Mouse (Mus musculus) lung, postnatal 10 days (tissue): Measurements from ENCODE around the gene Gm21671.
"Not testable (repeated sequence)": the region's sequence is repeated elsewhere in the genome, so short reads cannot be mapped to it uniquely, and the experiment has no call there.

Source experiments
- DNase-seq: peaks from one replicate; pipeline ENCODE4 v3.0.0; 2021

Gene Gm21671

DNA sequence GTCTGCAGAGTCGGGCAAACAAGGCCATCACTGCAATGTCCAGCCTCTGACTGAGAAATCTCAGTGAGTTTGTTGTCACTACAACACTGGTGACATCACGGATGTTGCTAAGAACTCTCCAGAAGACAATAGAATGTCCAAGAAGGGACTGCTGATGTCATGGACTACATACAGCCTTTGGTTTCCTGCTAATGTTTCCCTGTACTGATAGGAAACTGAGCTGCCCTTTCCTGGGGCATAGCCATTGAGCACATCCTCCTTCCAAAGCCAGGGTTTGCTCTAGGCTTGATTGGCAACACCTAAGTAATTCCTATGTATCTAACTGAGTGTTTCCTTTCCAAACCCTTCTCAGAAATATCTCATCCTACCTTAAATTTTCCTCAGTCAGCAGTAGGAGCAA is at the start of gene Gm21671:
Gm21671 (minus strand) TSS at position 101 of the 400 bp plus-strand sequence.
- not testable (repeated sequence) for DNase-seq

DNA sequence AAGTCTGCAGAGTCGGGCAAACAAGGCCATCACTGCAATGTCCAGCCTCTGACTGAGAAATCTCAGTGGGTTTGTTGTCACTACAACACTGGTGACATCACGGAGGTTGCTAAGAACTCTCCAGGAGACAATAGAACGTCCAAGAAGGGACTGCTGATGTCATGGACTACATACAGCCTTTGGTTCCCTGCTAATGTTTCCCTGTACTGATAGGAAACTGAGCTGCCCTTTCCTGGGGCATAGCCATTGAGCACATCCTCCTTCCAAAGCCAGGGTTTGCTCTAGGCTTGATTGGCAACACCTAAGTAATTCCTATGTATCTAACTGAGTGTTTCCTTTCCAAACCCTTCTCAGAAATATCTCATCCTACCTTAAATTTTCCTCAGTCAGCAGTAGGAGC is 34.3 kb upstream of the Gm21671 start, which contains the start of gene Gm21698:
Gm21698 (minus strand) TSS at position 101 of the 400 bp plus-strand sequence.
- DNase-seq, result not testable (repeated sequence)

DNA sequence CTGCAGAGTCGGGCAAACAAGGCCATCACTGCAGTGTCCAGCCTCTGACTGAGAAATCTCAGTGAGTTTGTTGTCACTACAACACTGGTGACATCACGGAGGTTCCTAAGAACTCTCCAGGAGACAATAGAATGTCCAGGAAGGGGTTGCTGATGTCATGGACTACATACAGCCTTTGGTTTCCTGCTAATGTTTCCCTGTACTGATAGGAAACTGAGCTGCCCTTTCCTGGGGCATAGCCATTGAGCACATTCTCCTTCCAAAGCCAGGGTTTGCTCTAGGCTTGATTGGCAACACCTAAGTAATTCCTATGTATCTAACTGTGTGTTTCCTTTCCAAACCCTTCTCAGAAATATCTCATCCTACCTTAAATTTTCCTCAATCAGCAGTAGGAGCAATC is 18.3 kb upstream of the Gm21671 start, which contains the start of gene Gm21680:
Gm21680 (minus strand) TSS at position 101 of the 400 bp plus-strand sequence.
- DNase-seq, result not testable (repeated sequence)

DNA sequence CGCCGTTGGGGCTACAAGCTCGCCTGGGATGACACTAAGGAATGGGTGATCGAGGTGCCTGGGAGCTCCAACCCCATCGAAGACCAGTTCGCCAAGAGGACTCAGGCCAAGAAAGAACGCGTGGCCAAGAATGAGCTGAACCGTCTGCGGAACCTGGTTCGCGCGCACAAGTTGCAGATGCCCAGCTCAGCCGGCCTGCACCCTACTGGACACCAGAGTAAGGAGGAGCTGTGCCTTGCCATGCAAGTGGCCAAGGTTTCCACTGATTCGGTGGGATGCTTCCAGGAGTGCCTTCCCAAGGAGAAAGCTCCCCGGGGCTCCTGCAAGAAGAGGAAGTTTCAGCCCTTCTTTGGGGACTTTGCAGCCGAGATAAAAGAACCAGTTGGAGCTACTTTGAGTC is 2.8 kb upstream of the Gm21671 start:
- DNase-seq, result not testable (repeated sequence)

DNA sequence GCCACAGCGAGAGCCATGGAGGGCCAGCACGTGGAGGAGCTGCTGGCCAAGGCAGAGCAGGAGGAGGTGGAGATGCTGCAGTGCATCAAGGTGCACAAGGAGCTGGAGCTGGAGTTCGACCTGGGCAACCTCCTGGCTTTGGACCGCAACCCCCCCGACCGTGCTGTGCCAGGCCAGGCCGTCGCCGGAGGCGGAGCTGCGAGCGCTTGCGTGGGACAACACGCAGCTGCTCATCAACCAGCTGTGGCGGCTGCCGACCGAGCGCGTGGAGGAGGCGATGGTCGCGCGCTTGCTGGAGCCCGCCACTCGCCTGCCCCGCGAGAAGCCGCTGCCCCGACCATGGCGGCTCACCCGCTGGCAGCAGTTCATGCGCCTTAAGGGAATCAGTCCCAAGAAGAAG is 2.4 kb upstream of the Gm21671 start:
- DNase-seq, result not testable (repeated sequence)

DNA sequence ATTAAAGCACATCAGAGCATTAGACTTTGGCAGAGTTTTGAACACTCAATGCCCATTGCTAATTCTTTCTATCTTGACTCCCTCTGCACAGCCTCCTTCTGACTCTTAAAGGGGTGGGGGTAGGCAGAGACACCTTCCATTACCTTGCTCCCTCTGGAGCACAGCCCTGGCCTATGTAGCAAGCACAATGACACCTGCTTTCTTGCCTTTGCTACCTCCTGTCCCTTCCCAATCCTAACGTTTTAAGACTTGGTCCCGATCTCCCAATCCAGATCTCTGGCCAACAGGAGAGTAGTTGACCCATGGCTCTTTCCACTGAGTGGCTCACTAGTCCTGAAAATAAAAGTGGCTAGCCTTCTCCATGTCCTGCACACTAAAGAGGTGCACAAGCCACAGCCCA is 8.8 kb downstream of the Gm21671 start:
- not testable (repeated sequence) for DNase-seq

DNA sequence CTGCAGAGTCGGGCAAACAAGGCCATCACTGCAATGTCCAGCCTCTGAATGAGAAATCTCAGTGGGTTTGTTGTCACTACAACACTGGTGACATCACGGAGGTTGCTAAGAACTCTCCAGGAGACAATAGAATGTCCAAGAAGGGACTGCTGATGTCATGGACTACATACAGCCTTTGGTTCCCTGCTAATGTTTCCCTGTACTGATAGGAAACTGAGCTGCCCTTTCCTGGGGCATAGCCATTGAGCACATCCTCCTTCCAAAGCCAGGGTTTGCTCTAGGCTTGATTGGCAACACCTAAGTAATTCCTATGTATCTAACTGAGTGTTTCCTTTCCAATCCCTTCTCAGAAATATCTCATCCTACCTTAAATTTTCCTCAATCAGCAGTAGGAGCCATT is 11.9 kb downstream of the Gm21671 start, which contains the start of gene Gm21663:
Gm21663 (minus strand) TSS at position 101 of the 400 bp plus-strand sequence.
- not testable (repeated sequence) for DNase-seq
